Mouse (Mus musculus) testis, adult 2 months (tissue): Measurements from ENCODE around the gene Bmper.

Experiments used
- CTCF ChIP-seq: fragments of 200-500 bp; IDR thresholded peaks from 2 replicates; pipeline ENCODE4 v1.5.1; 2012; ENCODE audit warnings: low read depth, mild to moderate bottlenecking, inconsistent platforms, low read length, moderate library complexity; ENCODE audit not compliant: control insufficient read depth, insufficient read depth, insufficient replicate concordance
- POLR2A ChIP-seq: fragments of 200-500 bp; IDR thresholded peaks from 2 replicates; pipeline ENCODE4 v1.6.1; 2012; ENCODE audit warnings: low read depth, mild to moderate bottlenecking, inconsistent platforms, low read length, moderate library complexity; ENCODE audit not compliant: control insufficient read depth

DNA sequence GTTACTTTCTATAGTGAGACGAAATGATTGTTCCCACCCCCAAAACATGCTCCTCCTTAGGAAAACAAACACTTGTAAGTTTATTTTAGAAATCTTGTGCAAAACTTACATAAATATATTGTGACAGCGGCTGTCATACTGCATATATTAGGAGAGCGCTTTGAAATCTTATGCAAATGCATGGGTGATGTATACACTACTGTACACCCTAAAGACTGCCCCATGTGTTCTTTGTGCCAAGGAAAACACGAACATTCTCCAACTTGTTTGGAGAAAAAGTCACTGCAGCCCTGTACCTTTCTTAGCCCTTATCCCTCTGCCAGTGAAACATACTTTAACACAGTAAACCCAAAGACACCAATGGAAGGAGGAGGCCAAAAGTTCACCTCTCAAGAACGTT lies 126.7 kb downstream of the Bmper start:
- no peak for TF ChIP-seq POLR2A
- TF ChIP-seq CTCF, result no peak
